Mouse (Mus musculus) B cell, adult 2 months (primary cell): ENCODE measurements at regions not wholly inside any gene's neighbourhood (a gene's known extent, or its start where the extent isn't known, plus 50 kb on each side); places are given as distances from the start of the nearest gene placed in this dataset.

ENCODE experiments used
- DNase-seq, 2 experiments: peaks; one replicate each; pipeline ENCODE4 v3.0.0; 2022

DNA sequence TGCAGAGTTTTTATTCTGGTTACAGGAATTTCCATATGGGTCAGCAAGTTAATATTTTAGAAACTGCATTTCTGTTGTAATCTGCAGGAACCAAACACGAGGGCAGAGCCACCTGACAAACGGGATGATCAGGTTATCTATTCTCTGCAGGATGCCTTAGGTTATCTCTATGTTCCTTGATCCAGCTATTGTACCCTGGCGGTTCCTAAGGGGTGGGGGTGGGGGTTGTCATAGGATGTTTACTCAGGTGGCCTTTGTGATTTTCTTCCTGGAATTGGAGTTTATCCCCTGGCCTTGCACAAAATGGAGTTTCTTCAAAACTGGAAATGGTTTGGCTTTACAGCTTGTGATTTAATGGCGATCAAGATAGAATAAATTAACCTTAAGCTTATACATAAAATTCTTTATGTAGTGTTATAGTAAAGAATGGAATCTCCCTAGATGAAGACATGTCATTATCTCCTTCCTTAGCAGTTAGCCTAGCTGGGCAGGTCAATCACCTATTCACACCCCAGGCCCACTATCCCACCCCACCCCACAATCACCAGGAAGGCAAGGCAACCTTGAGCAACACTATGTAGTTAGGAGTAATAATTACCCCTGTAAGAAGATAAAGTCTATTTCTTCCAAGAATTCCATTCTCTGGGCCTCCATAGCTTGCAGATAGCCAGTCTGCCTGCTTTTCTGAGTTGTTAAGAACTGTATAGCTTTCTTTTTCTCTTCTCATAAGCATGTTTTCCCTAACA lies 192.3 kb upstream of the B430218F22Rik start:
- DNase-seq, result no peak

- DNase-seq, result no peak
These were observed 178.3 kb upstream of the B430218F22Rik start for GRCm38 (mm10) chr13:118208146-118208545.

DNA sequence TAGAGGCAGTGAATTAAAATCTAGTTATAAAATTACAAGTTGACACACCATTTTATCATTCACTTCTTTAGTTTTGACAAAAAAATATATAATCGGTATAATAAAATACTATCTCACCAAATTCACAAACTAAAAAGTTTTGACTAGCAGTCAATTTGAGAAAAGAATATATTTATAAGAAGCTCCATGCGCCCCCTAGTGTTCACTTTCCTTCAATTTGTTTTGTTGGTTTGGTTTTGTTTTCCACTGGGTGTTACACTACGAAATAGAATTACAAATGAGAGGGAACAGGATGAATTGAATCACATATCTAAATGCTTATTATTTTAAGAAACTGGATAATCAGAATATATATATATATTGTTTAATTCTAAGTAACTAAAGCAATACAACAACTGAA lies 159.1 kb upstream of the B430218F22Rik start:
- DNase-seq, result peak; percentile 7 to 18

- DNase-seq, result no peak
These were observed 148.5 kb upstream of the B430218F22Rik start for GRCm38 (mm10) chr13:118237968-118238367.

- no peak for DNase-seq
These were observed 141.8 kb upstream of the B430218F22Rik start for GRCm38 (mm10) chr13:118244680-118245079.

GRCm38 (mm10) chr13:118245546-118245945 lies 140.9 kb upstream of the B430218F22Rik start:
- DNase-seq, result no peak

- DNase-seq, result no peak
These were observed 126.8 kb upstream of the B430218F22Rik start for GRCm38 (mm10) chr13:118259606-118260005.

GRCm38 (mm10) chr13:118262971-118263370 lies 123.5 kb upstream of the B430218F22Rik start:
- no peak for DNase-seq

- no peak for DNase-seq
These were observed 120.5 kb upstream of the B430218F22Rik start for GRCm38 (mm10) chr13:118265763-118266520.

GRCm38 (mm10) chr13:118272904-118273303 lies 113.5 kb upstream of the B430218F22Rik start:
- no peak for DNase-seq

- no peak for DNase-seq
These were observed 105.5 kb upstream of the B430218F22Rik start for GRCm38 (mm10) chr13:118280956-118281355.

GRCm38 (mm10) chr13:118293728-118294127 lies 92.7 kb upstream of the B430218F22Rik start:
- no peak for DNase-seq

- DNase-seq, result no peak
These were observed 76.3 kb upstream of the B430218F22Rik start for GRCm38 (mm10) chr13:118310080-118310479.

DNA sequence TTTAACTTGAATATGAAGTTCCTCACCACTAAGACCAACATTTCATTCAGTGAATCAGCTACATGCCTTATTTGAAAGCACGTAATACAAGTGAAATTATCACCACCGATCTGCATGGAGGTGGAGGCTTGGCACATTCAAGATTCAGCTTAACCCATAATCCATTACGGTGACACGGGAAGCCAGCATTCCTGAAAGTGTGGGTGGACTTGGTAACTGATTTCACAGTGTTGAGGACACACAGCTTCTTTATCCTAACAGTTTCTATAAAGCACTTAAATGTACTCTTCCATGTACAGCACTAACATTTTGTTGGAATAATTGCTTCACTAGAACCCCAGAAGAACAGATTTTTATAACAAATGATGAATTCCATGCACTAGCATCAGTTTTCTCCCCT lies 72.8 kb upstream of the B430218F22Rik start:
- no peak for DNase-seq
